Mouse (Mus musculus): ENCODE results near the gene Hoxd10. TPM values are rescaled to one million over a fixed set of nuclear protein-coding genes. Genes with fewer than 3 reads are reported as not detected.
A peak's percentile ranks its signal among the peaks of the same experiment; 100 is the strongest.

Hoxd10 gene
- polyA plus RNA-seq, 1 experiment from 2014 or later, result not detected

- H3K9me3 ChIP-seq (ENCODE audit: control insufficient read depth, low read length), result peaks cover 3% of the 10 kb centered on the region; the same call in 1 of the 2 replicates
- WGBS, result 3% methylated on average over 35 of the region's 35 CpGs
- no peaks in the 10 kb centered on the region for H3K36me3 ChIP-seq (ENCODE audit: control insufficient read depth, insufficient read depth, low read length)
- peaks cover 75% of the 10 kb centered on the region for H3K27me3 ChIP-seq (replicated peaks; ENCODE audit: control insufficient read depth, insufficient read depth, low read length)
- no peaks in the 10 kb centered on the region for H3K4me1 ChIP-seq (ENCODE audit: control insufficient read depth, insufficient read depth, low read depth, low read length)
- H3K27ac ChIP-seq (ENCODE audit: low read depth, low read length), result no peak overlapping the region
- no peak overlapping the region for H3K9ac ChIP-seq (ENCODE audit: low read depth, low read length)
- no peak for ATAC-seq
- H3K4me3 ChIP-seq (ENCODE audit: low read length), result no peak overlapping the region
- H3K4me2 ChIP-seq (ENCODE audit: low read length), result no peak overlapping the region
Observed at GRCm38 (mm10) chr2:74691995-74692807, 477 bp downstream of the Hoxd10 start.

- no peak overlapping the region for H3K9ac ChIP-seq (ENCODE audit: low read depth, low read length)
- peaks cover 75% of the 10 kb centered on the region for H3K27me3 ChIP-seq (replicated peaks; ENCODE audit: control insufficient read depth, insufficient read depth, low read length)
- H3K27ac ChIP-seq (ENCODE audit: low read depth, low read length), result no peak overlapping the region
- H3K4me2 ChIP-seq (ENCODE audit: low read length), result no peak overlapping the region
- peaks cover 5% of the 10 kb centered on the region; the same call in 1 of the 2 replicates for H3K4me1 ChIP-seq (ENCODE audit: control insufficient read depth, insufficient read depth, low read depth, low read length)
- peaks cover 3% of the 10 kb centered on the region; the same call in 1 of the 2 replicates for H3K9me3 ChIP-seq (ENCODE audit: control insufficient read depth, low read length)
- H3K4me3 ChIP-seq (ENCODE audit: low read length), result no peak overlapping the region
- no peak for ATAC-seq
- 2% methylated on average over 20 of the region's 20 CpGs for WGBS
- no peaks in the 10 kb centered on the region for H3K36me3 ChIP-seq (ENCODE audit: control insufficient read depth, insufficient read depth, low read length)
Observed at GRCm38 (mm10) chr2:74692808-74693431, 1.2 kb downstream of the Hoxd10 start.

- 7% methylated on average over 4 of the region's 4 CpGs for WGBS
- Histone ChIP-seq H3K4me3 (ENCODE audit: low read length) (no peak overlapping the region), H3K4me2 (ENCODE audit: low read length) (no peak overlapping the region)
Observed at GRCm38 (mm10) chr2:74693432-74693827, 1.7 kb downstream of the Hoxd10 start.

GRCm38 (mm10) chr2:74694066-74694465 is 2.3 kb downstream of the Hoxd10 start:
- Histone ChIP-seq H3K27me3 (replicated peaks; ENCODE audit: control insufficient read depth, insufficient read depth, low read length) (peaks cover 73% of the 10 kb centered on the region), H3K27ac (ENCODE audit: low read depth, low read length) (no peak overlapping the region), H3K4me1 (ENCODE audit: control insufficient read depth, insufficient read depth, low read depth, low read length) (peaks cover 10% of the 10 kb centered on the region; the same call in 1 of the 2 replicates), H3K4me3 (ENCODE audit: low read length) (no peak overlapping the region), H3K36me3 (ENCODE audit: control insufficient read depth, insufficient read depth, low read length) (no peaks in the 10 kb centered on the region), H3K9me3 (ENCODE audit: control insufficient read depth, low read length) (peaks cover 3% of the 10 kb centered on the region; the same call in 1 of the 2 replicates), H3K9ac (ENCODE audit: low read depth, low read length) (no peak overlapping the region), H3K4me2 (ENCODE audit: low read length) (no peak overlapping the region)
- no peak for ATAC-seq
- under 1% methylated on average over 16 of the region's 16 CpGs for WGBS

More at GRCm38 (mm10) chr2:74693432-74693827, 1.7 kb downstream of the Hoxd10 start:
- no peak overlapping the region for H3K9ac ChIP-seq (ENCODE audit: low read depth, low read length)
- H3K4me1 ChIP-seq (ENCODE audit: control insufficient read depth, insufficient read depth, low read depth, low read length), result peaks cover 10% of the 10 kb centered on the region; the same call in 1 of the 2 replicates
- ATAC-seq, result no peak
- H3K27me3 ChIP-seq (replicated peaks; ENCODE audit: control insufficient read depth, insufficient read depth, low read length), result peaks cover 76% of the 10 kb centered on the region
- peaks cover 3% of the 10 kb centered on the region; the same call in 1 of the 2 replicates for H3K9me3 ChIP-seq (ENCODE audit: control insufficient read depth, low read length)
- no peaks in the 10 kb centered on the region for H3K36me3 ChIP-seq (ENCODE audit: control insufficient read depth, insufficient read depth, low read length)
- H3K27ac ChIP-seq (ENCODE audit: low read depth, low read length), result no peak overlapping the region

GRCm38 (mm10) chr2:74695383-74695782 is 3.7 kb downstream of the Hoxd10 start:
- Histone ChIP-seq H3K4me1 (ENCODE audit: control insufficient read depth, insufficient read depth, low read depth, low read length) (peaks cover 10% of the 10 kb centered on the region; the same call in 1 of the 2 replicates), H3K4me2 (ENCODE audit: low read length) (no peak overlapping the region), H3K27me3 (replicated peaks; ENCODE audit: control insufficient read depth, insufficient read depth, low read length) (peaks cover 68% of the 10 kb centered on the region), H3K9me3 (ENCODE audit: control insufficient read depth, low read length) (peaks cover 3% of the 10 kb centered on the region; the same call in 1 of the 2 replicates), H3K36me3 (ENCODE audit: control insufficient read depth, insufficient read depth, low read length) (no peaks in the 10 kb centered on the region), H3K9ac (ENCODE audit: low read depth, low read length) (no peak overlapping the region), H3K27ac (ENCODE audit: low read depth, low read length) (no peak overlapping the region), H3K4me3 (ENCODE audit: low read length) (no peak overlapping the region)
- WGBS, result 5% methylated on average over 1 of the region's 1 CpGs
- ATAC-seq, result no peak

- ATAC-seq, result no peak
- no peak overlapping the region for H3K9ac ChIP-seq (ENCODE audit: low read depth, low read length)
- no peak overlapping the region for H3K27ac ChIP-seq (ENCODE audit: low read depth, low read length)
- no peaks in the 10 kb centered on the region for H3K36me3 ChIP-seq (ENCODE audit: control insufficient read depth, insufficient read depth, low read length)
- WGBS, result 3% methylated on average over 7 of the region's 7 CpGs
- peaks cover 73% of the 10 kb centered on the region for H3K27me3 ChIP-seq (replicated peaks; ENCODE audit: control insufficient read depth, insufficient read depth, low read length)
- H3K4me1 ChIP-seq (ENCODE audit: control insufficient read depth, insufficient read depth, low read depth, low read length), result peaks cover 10% of the 10 kb centered on the region; the same call in 1 of the 2 replicates
- peaks cover 3% of the 10 kb centered on the region; the same call in 1 of the 2 replicates for H3K9me3 ChIP-seq (ENCODE audit: control insufficient read depth, low read length)
- no peak overlapping the region for H3K4me2 ChIP-seq (ENCODE audit: low read length)
- H3K4me3 ChIP-seq (ENCODE audit: low read length), result no peak overlapping the region
Observed at GRCm38 (mm10) chr2:74695813-74696430, 4.2 kb downstream of the Hoxd10 start.

- ATAC-seq, result no peak
Observed at GRCm38 (mm10) chr2:74696442-74697335, 5.0 kb downstream of the Hoxd10 start.

GRCm38 (mm10) chr2:74697567-74698121 is 5.9 kb downstream of the Hoxd10 start, which contains the start of gene Hoxd9:
Hoxd9 (plus strand) TSS chr2:74697727.
- Histone ChIP-seq H3K9ac (ENCODE audit: low read depth, low read length) (no peak within 1 kb of the TSS), H3K27me3 (replicated peaks; ENCODE audit: control insufficient read depth, insufficient read depth, low read length) (peaks cover 59% of the 10 kb centered on the region), H3K9me3 (ENCODE audit: control insufficient read depth, low read length) (no peaks in the 10 kb centered on the region; the same call in 1 of the 2 replicates)

More at GRCm38 (mm10) chr2:74696442-74697335, 5.0 kb downstream of the Hoxd10 start:
- no peaks in the 10 kb centered on the region; the same call in 1 of the 2 replicates for H3K9me3 ChIP-seq (ENCODE audit: control insufficient read depth, low read length)
- 1% methylated on average over 34 of the region's 34 CpGs for WGBS
- H3K9ac ChIP-seq (ENCODE audit: low read depth, low read length), result no peak overlapping the region
- H3K4me2 ChIP-seq (ENCODE audit: low read length), result no peak overlapping the region
- H3K27ac ChIP-seq (ENCODE audit: low read depth, low read length), result no peak overlapping the region
- H3K4me1 ChIP-seq (ENCODE audit: control insufficient read depth, insufficient read depth, low read depth, low read length), result peaks cover 10% of the 10 kb centered on the region; the same call in 1 of the 2 replicates
- no peaks in the 10 kb centered on the region for H3K36me3 ChIP-seq (ENCODE audit: control insufficient read depth, insufficient read depth, low read length)
- H3K4me3 ChIP-seq (ENCODE audit: low read length), result no peak overlapping the region
- peaks cover 69% of the 10 kb centered on the region for H3K27me3 ChIP-seq (replicated peaks; ENCODE audit: control insufficient read depth, insufficient read depth, low read length)

More at GRCm38 (mm10) chr2:74697567-74698121, 5.9 kb downstream of the Hoxd10 start, which contains the start of gene Hoxd9:
- peaks cover 10% of the 10 kb centered on the region; the same call in 1 of the 2 replicates for H3K4me1 ChIP-seq (ENCODE audit: control insufficient read depth, insufficient read depth, low read depth, low read length)
- peak within 1 kb of the TSS; percentile 53 for H3K4me2 ChIP-seq (ENCODE audit: low read length)
- H3K4me3 ChIP-seq (ENCODE audit: low read length), result peak within 1 kb of the TSS; percentile 29
- peak; percentile 64; the same call in 1 of the 2 replicates for ATAC-seq
- no peak within 1 kb of the TSS for H3K27ac ChIP-seq (ENCODE audit: low read depth, low read length)
- no peaks in the 10 kb centered on the region for H3K36me3 ChIP-seq (ENCODE audit: control insufficient read depth, insufficient read depth, low read length)
- under 1% methylated on average over 43 of the region's 43 CpGs for WGBS
